Mouse (Mus musculus) spleen, adult 2 months (tissue): ENCODE measurements around the gene Ncdn.

Experiments used
- CTCF ChIP-seq: fragments of 200-500 bp; IDR thresholded peaks from 2 replicates; pipeline ENCODE4 v1.5.1; 2011; ENCODE audit warnings: mild to moderate bottlenecking, inconsistent platforms; ENCODE audit not compliant: insufficient read depth, insufficient read length, insufficient replicate concordance; ENCODE audit errors: extremely low read depth
- POLR2A ChIP-seq: fragments of 200-500 bp; IDR thresholded peaks from 2 replicates; pipeline ENCODE4 v1.6.1; 2011; ENCODE audit warnings: low read depth, low read length, inconsistent platforms

- no peak for TF ChIP-seq CTCF
- TF ChIP-seq POLR2A = no peak
Measured at GRCm38 (mm10) chr4:126750863-126751555, 2.2 kb downstream of the Ncdn start.
